Mouse (Mus musculus): ENCODE measurements around the gene Pitx3.

- TF ChIP-seq POLR2A (IDR thresholded peaks at IDR 0.05; ENCODE audit: control insufficient read depth, extremely low read depth, insufficient read depth, low read length, poor library complexity) (0 out of 2 replicates have a peak, but pooled peaks have one; percentile 8), CTCF (IDR thresholded peaks at IDR 0.05; ENCODE audit: borderline replicate concordance, control insufficient read depth, extremely low read depth, insufficient read depth, low read length, poor library complexity) (peak; percentile 79; the same call in 1 of the 2 replicates)
These were observed 12.1 kb downstream of the Pitx3 start for GRCm38 (mm10) chr19:46135789-46136638.
